Mouse (Mus musculus) telencephalon, adult 2 months (tissue): Measurements from ENCODE around the gene E130208F15Rik.
A peak's percentile ranks its signal among the peaks of the same experiment; 100 is the strongest.

Source experiments
- DNase-seq: peaks from one replicate; pipeline ENCODE4 v3.0.0-alpha.2; 2011; ENCODE audit warnings: low read depth, low spot score

Gene E130208F15Rik

DNA sequence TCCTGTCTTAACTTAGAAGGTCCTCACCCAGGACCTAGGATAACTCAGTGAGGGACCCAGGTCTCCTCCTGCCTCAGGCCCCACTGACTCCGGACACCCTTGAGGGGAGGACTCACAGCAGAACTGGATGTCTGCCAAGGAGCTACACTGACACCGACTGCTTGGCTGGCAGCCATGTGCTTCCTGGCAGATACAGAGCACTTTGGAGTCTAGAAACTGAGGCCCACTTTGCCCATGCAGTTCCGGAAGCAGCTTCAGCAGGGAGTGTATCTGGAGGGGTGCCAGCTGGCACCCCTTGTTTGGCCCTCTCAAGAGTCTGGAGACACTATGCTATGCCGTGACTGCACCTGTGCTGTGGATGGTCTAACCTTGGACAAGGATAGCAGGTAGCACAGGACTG, 11.9 kb downstream of the E130208F15Rik start:
- no peak for DNase-seq

DNA sequence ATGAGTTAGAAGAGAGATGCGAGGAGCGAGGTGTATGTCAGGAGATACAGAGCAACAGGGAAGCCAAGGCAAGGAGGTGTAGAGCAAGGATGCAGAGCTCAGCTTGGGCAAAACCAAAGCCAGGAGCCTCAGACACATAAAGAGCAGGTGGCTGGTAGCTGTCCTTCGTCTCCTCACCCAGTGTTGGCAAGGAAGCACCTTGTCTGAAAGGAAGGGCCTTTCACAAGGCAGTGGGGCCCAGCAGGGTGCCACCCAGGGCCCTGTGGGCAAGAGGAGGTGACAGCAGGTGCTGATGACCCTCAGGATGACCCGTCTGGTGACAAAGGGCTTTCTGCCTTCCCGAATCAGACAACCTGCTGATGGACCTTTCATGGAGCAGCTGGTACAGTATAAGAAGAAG, 13.0 kb downstream of the E130208F15Rik start:
- no peak for DNase-seq

DNA sequence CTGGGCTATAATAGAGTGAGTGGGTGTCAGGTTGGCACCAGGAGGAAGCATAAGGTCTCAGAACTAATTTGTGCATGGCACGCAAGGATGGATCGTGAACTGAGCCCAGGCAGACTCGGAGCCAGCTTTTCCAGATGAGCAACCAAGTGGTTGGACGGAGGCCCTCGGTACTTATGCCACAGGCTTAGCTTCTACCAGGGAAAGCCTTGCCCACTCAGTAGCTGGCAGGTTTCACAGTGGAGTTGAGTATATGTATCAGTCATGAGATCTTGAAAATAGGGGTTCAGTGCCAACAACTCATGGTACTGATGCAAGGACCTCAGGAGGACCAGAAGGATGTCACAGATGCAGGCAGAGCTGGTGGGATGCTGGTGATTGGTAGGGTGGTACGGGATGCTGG, 14.1 kb downstream of the E130208F15Rik start:
- DNase-seq: no peak

DNA sequence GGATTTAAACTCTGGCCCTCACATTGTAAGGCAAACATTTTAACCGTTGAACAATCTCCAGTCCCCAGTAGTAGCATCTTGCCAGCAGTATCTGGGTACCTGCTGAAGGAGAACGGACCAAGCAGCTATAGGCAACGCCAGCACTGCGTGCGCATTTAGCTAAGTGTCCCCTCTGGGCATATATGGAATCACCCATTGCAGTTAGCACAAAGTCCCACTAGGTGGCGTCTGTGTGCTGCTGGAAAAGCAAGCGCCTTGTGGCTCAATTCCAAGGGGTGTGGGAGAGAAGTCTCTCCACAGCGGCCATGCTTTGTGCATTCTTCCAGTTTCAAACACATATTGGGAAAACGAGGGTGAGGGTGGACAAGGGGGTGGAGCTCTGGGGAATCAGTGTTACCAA, 14.8 kb downstream of the E130208F15Rik start:
- DNase-seq: peak; percentile 90

DNA sequence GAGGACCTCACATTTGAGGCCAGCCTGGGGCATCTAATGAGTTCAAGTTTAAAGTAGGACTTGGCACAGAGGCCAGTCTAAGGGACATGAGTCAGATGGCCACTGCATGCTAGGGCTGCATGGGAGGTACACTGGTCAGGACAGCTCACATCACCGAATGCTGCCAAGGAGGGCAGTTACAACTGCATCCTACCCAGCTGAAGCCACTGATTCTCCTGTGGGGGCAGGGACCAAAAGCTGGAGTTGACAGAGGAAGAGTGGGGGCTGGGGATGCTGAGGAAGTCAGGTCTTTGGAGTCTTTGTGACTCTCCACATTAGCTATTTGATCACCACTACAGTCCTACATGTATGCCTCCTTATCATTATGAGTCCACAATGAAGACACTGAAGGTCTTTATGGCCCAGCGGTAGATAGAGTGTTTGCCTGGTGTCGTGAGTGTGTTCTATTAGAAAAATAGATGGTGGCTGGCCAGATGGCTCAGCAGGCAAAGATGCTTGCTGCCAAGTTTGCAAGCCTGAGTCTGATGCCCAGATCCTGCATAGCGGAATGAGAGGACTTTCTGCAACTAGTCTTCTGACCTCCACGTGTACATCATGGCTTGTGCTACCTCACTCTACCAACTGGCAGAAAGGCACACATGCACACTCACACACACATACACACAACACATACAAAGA, 18.0 kb downstream of the E130208F15Rik start:
- DNase-seq: no peak

DNA sequence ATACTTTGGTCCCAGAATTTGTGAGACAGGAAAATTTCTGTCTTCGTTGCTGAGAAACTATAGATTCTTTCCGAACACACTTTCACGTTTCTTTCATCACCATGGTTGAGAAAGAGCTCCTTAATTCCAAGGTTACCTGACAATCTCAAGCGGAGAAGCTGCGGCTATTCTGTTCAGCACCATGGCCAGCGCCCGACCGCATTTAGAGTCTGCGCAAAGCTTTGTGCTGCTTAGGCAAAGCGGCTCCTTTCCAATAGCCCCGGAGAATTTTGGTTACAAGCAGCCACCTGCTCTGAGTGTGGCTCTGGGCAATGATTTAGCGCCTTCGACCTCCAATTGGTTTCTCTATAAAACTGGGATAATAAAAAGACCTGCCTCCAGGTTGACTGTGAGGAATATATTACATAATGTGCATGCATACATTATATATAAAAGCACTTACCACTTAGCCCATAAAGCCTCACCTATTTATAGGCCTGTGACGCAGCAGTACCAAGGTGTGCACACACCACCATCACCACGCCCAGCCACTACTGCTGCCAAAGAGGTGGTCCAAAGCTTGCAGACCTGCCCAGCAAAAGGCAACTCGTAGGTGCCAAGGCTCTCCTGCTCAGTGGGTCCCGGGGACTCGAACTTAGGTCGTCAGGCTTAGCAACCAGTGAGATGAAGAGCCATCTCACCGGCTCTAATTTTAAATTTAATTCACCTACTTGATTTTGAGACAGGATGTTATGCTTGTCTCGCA, 25.3 kb downstream of the E130208F15Rik start:
- no peak for DNase-seq

DNA sequence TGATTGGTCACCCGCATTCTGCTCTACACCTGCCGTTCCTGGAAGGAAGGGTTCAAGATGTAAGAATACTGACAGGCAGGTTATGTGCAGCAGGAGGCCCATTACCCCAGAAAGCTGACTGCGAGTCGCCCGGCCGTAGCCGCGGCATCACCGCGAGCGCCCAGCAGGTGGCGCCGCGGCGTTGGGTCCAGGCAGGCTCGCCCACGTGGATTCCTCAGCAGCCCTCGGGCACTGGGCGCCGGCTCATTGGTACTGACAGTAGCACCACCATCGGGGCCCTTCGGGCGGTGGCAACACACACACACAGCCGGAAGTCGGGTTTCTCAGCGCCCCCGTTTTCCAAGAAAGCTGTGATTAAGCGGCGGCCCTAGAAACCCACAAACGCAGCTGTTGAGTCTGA, 26.3 kb downstream of the E130208F15Rik start:
- peak; percentile 69 for DNase-seq

DNA sequence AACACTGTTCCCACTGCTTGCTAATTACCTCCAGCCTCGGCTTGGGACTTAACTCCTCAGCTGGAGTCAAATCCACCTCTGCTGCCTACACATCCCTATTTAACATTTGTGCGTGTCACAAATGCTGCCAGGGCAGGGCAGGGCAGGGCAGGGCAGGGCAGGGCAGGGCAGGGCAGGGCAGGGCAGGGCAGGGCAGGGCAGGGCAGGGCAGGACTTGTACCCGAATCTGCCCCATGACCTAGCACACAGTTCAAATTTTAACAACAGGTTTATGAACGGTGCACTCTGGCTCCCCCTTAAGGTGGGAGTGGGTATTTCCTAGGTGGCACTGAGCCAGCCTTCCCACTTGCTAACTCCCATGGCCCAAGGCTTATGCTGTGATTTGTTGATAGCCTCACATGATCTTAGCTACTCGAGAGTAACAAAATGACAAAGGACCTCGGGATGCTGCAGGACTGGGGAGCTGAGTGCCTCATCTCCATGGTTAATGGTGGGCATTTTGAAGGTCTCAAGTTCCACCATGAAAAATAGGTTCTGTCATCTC, 31.8 kb downstream of the E130208F15Rik start:
- no peak for DNase-seq

DNA sequence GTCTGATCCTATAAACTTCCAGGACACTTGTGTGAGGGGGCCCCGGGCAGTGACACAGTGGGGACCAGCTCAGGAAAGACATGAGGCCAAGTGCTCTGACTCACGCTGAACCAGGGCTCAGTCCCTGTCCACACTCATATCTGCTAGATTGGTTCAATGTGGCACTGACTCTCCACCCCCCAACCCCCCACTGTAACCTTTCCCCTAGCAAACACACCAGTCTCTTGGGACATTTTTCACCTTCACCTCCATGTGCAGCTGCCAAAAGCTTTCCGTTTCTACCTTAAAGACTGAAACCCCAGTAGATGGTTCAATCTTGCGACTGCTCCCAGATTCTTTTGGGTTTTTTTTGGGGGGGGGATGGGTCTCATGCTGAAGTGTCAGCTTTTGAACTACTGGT, 32.5 kb downstream of the E130208F15Rik start:
- DNase-seq: no peak

DNA sequence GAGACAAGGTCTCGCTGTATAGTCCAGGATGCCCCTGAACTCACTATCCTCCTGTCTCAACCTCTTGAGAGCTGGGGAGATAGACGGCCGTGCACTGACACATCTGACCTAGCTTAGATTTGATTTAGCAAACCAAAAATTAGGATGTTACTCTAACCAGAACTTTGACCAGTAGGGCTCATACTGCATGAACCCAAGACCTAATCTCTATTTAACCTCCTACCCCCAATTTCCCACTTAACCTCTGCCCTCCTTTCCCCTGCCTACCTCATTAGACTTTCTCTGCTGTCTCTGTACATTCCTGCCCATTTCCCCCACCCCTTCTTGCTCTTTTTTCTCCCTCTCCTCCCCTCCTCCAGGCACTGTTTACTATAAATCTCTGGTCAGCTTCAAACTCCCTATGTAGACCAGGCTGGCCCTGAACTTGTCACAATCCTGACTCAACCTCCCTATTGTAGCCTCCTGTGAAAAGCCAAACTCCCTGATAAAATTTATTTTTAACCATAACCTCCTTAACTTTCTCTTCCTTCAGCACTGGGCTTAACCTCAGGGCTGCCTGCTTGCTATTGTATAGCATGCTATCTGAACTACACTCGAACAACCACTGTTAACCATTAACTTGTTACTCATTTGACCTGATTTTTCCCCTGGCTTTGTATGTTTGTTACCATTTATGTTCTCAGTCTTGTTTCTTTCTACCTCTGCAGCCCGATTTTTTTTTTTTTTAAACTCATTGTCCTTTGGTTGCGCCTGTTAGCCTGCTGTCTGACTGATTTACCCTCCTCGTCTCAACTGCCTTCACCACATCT, 37.0 kb downstream of the E130208F15Rik start:
- DNase-seq: no peak

DNA sequence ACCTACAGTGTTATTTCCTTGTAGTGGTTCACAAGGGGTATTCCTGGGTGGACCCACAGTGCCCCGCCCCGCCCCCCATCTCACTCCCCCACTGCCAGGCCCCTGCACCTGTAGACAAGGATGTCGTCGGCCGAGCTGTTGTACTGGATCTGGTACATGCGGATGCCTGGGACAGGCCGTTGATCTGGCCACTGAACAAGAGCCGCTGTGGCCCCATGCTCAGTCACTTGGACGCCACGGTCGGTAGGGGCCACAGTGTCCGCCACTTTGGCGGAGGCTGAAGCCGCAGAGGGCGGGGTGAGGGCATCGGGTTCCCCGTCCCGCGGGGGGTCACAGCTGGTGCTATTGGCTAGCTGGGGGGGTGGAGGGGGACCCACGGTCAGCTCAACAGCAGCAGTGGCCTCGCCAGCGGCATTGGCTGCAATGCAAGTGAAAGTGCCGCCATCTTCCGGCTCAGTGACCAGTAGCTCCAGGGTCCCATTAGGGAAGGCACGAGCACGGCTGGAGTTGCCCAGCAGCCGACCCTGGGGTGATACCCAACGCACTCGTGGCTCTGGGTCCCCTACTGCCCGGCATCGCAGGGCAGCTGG, 37.8 kb downstream of the E130208F15Rik start:
- DNase-seq: no peak

DNA sequence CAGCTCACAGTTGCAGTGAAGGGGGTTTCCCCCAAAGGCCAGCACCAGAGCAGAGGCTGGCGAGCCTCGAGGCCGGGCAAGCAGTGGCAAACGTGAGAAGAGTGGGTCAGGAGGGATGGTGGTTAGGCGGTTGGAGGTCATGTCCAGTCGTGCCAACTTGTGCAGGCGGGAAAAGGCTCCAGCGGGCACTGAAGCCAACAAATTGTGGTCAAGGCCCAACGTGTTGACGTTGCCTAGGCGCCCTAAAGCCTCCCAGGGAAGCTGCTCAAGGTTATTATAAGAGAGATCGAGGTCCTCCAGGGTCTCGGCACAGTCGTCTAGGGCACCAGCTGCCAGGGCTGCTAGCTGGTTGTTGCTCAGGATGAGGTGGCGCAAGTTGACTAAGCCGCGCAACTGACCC, 38.5 kb downstream of the E130208F15Rik start:
- DNase-seq: no peak

DNA sequence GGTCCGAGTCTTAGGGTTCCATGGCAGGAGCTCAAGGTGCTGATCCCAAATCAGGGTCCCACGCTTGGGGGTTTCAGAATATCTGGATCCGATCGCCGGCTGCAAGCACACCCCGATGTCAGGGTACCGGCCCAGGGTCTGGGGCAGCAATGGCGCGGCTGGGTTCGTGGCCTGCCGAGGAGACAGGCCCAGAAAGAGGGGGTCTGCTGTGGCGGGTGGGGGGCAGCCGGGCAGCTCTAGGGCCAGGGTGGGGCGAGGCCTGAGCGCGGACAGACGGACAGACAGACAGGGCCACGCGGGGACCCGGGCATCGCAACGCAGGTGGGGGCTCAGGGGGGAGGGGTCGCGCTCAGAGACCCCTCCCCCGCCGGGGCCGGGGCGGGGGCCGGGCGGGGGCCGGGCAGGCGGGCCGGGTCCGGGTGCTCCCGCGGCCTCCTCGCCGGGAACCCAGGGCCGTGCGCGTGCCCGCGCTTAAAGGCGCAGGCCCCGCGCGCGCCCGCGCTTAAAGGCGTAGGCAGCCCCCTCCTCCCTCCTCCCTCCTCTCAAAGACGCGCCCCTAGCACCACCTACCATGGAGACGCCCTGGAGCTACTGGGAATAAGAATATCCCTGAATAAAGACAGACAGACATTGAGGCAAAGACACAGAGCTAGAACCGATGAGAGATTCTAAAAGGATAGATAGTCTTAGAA, 41.3 kb downstream of the E130208F15Rik start, which contains the start of gene Lrfn3:
Gene Lrfn3 (minus strand): TSS at position 121 of the 692 bp plus-strand sequence.
- DNase-seq: peak; percentile 86

DNA sequence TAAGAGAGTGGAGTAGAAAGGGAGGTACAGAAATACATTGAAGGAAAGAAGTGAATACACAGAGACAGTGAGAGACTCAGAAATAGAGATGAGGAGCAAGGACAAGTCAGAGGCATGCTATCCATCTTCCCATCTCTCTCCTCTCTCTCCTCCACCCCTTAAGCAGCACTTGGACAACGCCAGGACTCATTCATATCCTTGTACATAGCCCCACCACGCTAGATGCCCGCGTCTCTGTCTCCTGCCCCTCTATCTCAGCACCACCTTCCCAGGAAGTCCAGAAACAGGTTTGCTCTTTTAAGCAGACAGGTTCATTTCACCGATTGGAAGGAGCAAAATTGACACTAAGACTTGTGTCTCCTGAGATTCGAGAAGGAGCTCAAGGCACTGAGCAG, 41.8 kb downstream of the E130208F15Rik start:
- DNase-seq: no peak

DNA sequence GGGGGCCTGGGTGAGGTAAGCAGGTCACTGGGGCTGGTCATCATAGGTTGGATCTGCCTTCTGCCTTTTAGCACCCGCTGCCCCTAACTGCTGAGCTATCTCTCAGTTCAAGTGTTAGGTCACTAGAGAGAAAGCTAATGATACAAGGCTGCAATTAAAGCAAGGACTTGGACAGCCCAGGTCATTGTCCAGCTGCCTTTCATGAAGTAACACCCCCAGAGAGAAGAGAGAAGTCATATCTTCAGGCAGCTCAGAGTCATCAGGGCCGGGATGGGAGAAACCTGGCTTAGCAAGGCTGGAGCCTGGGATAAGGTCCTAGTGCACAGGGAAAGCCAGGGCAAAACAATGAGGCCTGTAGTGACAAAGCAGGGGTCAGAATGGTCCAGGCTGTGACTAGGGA, 45.9 kb downstream of the E130208F15Rik start:
- DNase-seq: no peak
